Mouse (Mus musculus) urinary bladder, postnatal 4 days (tissue): Measurements from ENCODE around the gene Stra6.

Source experiments
- DNase-seq, 2 experiments: peaks; one replicate each; pipeline ENCODE4 v3.0.0; 2021 to 2022; ENCODE audit warnings: low spot score in 2 of 2

The Stra6 gene

DNA sequence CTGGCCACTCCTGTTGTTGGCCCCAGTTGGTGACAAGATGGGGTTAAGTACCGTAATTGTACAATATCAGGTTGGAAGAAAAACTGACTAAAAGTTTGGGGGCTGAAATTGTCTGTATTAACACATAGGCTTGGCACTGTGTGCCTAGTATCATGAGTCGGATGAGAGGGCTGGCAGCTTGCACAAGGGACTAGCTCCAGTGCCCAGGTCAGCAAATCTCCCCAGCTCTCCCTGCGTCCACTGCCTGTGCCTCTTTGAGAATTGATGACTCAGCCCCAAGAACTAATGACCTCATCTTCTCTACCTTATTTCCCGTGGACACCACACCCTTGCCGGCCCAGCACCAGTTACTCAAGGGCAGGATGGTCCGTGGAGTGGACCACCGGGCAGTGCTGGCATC lies 13.7 kb upstream of the Stra6 start:
- no peak for DNase-seq

DNA sequence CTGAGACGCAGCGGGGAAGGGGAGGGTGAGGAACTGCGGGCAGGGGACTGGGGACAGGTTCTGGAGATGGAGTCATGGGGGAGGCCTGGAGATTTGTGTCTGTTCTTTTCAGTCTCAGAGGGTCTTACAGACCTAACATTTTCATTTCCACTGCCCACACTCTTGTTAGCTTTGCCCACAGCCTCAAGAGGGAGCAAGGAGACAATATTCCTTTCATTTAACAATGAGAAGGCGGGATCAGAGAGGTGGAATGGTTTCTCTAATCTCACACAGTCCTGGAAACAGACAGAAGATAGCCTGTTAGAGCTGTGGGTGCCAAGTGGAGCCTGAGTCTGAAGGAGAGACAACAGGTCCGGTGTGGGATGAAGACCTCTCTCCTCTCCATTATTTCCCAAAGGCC lies 11.7 kb upstream of the Stra6 start:
- DNase-seq = no peak

DNA sequence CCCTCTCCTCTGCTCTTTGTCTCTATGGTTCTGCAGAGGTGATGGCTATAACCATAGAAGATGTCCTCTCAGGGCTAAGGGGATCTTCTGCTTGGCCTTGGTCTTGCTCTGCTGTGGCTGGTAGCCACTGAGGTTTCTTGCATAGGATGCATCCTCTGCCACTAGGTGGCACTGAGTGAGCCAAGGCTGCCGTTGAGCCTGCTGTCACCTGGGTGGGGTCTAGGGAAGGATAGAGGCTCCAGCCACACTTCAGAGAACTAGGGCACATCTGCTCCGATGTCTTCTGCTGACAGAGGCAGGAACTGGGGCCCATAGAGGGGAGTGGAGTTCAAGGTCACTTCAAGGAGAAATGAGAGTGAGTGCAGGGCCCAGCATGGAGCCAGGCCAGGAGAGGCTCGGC lies 10.5 kb upstream of the Stra6 start:
- DNase-seq = peak in 1 of 2 experiments; percentile 46

- DNase-seq = no peak
Measured at GRCm38 (mm10) chr9:58053544-58053943, 10.0 kb upstream of the Stra6 start.

DNA sequence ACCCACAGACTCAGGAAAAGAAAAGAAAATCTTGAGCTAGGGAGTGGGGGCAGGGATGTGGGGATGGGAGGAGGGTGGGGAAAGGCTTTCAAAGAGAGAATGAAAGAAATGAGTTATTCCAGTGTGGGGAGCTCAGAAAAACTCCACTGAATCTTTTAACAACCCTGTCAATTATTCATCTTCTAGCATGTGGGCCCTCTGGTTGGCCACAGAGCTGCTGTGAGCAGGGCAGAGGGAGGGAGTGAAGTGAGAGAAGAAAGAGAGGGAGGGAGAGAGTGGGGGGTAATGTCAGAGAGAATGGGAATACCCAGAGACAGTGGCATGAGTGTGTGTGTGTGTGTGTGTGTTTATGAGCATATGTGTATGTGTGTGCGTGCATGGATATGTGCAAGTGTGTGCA lies 9.6 kb upstream of the Stra6 start:
- no peak for DNase-seq

DNA sequence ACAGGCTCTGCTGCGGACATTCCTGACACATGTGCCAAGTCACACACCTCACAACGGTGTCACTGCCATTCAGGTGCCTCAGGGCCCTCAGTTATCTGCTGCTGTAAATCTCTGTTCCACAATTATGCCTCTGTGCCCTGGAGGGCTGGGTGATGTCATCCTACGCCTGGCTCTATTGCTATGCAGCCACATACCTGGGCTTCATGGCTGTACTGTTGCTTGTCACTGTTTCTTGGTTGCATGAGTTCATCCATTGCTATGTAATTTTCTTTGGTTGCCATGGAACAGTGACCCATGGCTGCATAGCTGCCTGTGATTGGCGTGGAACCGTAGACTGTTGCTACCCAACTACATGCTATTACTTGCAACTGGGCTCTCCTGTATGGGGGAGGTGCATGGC lies 7.9 kb upstream of the Stra6 start:
- no peak for DNase-seq

GRCm38 (mm10) chr9:58059920-58060319 lies 3.7 kb upstream of the Stra6 start:
- DNase-seq = no peak

DNA sequence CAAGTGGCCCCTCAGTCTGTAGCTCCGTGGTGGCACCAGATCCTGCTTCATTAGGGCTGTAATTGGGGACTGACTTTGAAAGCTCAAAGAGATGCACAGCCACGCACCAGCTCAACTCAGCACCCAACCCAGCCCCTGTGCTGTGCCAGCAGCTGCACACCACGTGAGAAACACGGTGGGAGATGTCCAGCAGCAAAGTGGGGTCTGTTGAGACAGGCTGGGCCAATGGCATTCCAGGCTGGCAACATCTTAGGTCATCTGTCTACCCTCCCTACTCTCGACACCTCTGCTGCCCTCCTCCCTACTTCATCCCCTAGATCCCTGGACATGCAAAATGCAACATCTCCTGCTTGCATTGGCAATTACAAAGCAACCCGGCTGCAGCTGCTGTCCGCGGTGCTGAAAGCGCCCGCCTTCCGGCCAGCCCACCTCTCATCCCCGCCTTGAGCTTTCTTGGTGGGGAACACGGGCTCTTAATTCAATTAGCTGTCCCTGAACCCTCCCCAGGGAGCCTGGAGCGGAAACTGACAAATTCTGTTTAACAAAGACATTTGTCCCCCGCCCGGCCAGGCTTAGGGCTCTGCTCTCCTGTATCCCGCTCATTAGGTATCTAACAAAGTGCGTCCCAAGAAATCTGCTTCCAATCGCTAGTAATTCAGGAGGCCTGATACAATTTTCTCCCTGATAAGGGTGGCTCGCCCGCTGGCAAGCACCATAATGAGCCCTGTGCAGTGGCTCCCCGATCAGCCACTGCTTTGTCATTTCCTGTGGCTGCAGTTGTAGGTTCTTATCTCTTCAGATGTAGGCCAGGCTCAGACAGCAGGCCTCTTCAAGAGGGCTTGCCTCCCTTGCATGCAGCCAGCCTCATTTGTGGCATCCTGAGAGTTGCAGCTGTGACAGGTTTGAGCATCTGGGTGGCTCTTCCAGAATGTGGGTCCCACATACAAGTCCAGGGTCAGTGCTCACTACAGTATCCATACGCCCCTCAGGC lies 2.6 kb upstream of the Stra6 start:
- peak in 1 of 2 experiments; percentile 77 for DNase-seq

GRCm38 (mm10) chr9:58065532-58065931 lies 1.9 kb downstream of the Stra6 start:
- no peak for DNase-seq

DNA sequence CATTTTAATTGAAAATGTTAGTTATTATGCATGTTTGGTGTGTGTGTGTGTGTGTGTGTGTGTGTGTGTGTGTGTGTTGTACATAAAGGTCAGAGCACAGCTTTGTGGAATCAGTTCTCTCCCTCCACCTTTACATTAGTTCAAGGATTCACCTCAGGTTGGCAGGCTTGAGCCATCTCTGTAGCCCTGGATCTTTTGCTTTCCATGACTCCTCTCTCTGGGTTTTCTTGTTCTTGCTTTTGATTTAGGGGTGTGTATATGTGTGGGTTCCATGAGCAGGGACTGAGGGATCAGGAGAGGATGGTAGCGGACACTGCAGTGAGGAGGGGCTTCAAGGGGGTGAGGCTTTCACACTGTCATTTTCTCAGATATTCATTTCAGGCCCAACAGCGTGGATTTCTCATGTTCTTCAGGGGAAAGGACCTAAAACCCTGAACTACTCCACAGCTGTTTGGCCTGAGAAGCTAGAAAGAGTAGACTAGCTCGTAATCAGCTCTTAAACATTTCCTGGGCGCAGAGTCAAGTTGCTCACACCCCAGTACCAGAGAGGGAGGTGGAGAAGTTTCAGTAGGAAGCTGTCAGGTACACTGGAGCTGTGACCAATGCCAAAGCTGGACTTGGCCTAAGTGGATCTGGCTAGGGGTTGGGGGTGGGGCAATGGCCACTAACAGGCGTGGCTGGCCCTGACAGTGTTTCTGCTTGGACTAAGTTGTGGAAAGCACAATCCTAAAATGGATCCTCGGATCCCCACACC lies 2.6 kb downstream of the Stra6 start:
- no peak for DNase-seq

GRCm38 (mm10) chr9:58066731-58067095 lies 3.1 kb downstream of the Stra6 start:
- DNase-seq = no peak

GRCm38 (mm10) chr9:58067546-58067945 lies 4.0 kb downstream of the Stra6 start:
- DNase-seq = no peak

DNA sequence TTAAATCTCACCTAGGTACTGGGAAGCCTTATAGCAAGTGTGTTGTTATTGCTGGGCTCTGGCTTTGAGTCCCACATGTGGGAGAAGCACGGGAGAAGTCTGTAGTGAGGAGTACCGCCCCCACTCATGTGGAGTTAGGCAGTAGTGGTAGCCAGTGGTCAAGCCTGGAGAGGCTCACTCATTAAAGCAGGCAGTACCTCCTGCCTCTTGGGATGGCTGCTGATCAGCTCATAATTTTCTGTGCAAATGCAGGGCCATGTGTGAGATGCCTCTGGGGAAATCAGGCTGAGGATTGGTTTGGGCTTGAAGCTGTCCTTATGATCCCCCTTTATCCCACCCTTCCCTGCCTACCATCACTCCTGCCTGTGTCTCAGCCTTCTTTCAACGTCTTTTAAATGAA lies 11.0 kb downstream of the Stra6 start:
- DNase-seq = no peak

DNA sequence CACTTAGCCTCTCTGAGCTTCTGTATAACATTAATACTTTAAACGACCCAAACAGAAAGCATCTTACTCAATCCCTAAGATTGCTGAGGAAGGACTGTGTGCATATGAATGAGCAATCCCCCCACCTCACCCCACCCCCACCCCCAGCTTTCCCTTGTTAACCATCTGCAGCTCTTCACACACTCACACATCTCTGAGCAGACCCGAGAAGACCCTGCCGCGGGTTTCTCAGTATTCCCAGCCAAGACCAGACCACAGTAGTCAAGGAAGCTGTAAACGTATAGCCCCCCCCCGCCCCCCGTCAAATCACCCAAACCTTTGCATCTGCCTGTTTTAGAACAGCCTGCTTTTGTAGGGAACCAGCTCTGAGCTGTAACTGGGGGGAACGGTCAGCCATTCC lies 21.0 kb downstream of the Stra6 start:
- DNase-seq = no peak

- DNase-seq = peak in 1 of 2 experiments; percentile 24
Measured at GRCm38 (mm10) chr9:58085074-58085473, 21.5 kb downstream of the Stra6 start.

DNA sequence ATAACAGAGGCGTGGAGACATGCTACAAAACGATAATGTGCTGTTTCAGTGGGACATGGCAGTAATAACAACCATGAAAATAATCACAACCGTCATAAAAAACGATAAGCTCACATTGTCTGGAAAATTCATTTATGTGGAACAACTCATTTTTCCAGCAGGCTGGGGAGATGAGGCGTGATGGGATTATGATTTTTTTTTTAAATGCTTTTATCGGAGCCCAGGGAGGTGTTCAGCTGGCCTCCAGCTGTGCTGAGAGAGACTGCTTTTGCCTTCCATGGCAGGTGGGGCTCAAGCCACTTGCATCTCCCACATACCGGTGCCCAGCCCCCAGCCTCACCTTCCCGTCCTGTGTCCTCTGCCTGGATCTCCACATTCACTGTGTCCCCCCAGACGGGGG lies 22.6 kb downstream of the Stra6 start:
- no peak for DNase-seq

DNA sequence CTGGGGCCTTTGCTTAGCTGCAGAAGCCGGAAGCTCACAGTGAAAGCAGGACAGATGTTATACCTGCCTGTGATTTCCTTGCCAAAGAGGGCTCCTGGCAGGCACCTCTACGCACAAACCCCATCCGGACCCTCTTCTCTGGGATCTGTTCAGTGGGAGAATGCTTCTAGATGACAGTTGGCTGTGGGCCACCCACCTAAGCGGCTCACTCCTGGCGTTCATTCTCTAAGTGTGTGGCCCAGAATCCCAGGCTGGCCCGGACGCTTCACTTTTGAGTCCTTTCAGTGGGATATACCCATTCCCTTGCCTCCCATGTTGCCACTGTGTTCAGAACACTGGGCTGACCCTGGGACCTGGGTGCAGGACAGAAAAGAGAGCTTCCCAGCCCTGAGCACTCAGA lies 23.3 kb downstream of the Stra6 start:
- DNase-seq = no peak

- no peak for DNase-seq
Measured at GRCm38 (mm10) chr9:58087277-58087998, 23.9 kb downstream of the Stra6 start.

DNA sequence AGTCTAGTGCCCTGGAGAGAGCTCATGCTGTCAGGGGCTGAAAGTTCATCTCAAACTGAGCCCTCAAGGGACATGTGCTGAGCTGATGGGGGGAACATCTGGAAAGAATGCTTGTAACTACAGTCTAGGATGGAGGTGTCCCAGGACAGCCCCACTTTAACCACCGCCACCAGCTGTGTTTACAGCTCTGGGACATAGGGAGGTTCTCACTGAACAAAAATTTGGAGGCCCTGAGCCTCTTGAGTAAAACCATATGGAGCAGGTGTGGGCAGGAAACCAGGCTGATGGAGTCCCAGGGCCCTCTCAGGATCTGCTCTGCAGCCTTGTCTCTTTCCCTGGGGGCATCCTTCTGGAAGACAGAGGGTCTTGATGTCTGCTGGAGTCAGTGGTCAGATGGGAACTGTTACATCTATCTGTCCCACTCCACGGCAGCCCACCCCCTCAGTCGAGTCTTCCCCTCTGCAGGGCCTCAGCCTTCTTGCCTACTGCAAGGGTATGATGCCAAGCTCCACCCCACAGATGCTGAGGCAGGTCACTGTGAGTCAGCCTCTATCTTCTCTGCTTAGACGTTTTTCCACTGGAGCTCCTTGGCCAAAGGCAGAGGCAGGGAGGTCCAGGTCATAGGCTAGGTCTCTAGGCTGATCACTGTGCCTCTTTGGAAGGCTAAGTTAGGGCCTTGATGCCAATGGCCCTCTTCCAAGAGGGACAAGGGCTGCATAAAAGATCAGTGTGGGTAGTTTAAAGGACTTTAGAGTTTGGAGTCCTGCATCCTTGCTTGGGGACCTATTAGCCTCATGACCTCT lies 28.2 kb downstream of the Stra6 start:
- DNase-seq = peak in 1 of 2 experiments; percentile 32

- no peak for DNase-seq
Measured at GRCm38 (mm10) chr9:58092581-58093269, 29.1 kb downstream of the Stra6 start.

GRCm38 (mm10) chr9:58093776-58094175 lies 30.2 kb downstream of the Stra6 start:
- DNase-seq = no peak
